Mouse (Mus musculus) lung, adult 2 months (tissue): Measurements from ENCODE around the gene Tmtc1.

ENCODE experiments used
- CTCF ChIP-seq: fragments of 200-500 bp; IDR thresholded peaks from 2 replicates; pipeline ENCODE4 v1.5.1; 2011; ENCODE audit warnings: mild to moderate bottlenecking, low read length, control low read depth; ENCODE audit not compliant: insufficient read depth
- POLR2A ChIP-seq: fragments of 200-500 bp; IDR thresholded peaks from 2 replicates; pipeline ENCODE4 v1.6.1; 2011; ENCODE audit warnings: low read depth, mild to moderate bottlenecking, control low read depth, low read length, borderline replicate concordance; ENCODE audit errors: extremely low read depth

DNA sequence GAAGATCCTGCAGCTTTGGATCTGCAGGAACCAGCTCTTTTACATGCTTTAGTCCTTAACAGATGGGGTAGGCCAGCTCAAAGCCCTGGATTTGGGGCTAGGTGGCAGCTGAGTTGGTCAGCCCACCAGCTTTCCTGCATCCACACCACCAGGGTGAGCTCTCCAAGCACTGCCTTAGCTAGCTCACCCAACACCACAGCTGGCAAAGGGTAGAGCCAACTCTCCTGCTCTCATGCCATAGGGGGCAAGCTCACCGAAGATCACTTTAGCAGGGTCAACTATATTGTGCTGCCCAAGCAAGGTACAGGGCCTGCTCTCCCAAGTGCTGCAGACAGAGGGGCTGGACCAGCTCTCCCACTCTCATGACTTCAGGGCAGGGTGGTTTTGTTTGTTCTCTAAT, 6.6 kb downstream of the Tmtc1 start:
- TF ChIP-seq CTCF = 0 out of 2 replicates have a peak, but pooled peaks have one; percentile 1
- TF ChIP-seq POLR2A = no peak
